ENCODE assay signal across 26 mouse cellular contexts in the genomic region with DNA sequence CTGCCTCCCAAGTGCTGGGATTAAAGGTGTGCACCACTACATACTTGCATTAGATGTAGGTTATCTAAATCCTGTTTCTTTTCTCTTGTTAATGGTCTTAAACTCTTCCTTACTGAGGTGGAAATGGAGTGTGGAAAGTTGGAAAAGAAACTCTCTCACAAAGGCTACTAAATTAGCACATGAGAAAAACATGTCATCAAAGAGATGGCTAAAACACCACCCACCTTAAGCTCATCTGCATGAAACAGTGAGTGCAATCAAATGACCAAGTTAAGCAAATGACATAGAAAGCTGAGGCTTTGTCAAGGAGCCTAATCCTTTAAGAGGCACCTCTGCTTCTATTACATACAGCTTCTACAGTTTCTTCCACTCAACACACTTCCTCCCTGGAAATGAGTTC.
DNase-seq lines count a peak whose midpoint lies in the region; ATAC-seq and TF ChIP-seq lines count a peak whose summit lies in the region.
"Had no signal": no experiment of that assay in that cellular context is flagged by ENCODE, and none has a peak within 500 bp of the region (broad histone marks: within the 10 kb centered on the region; RNA-seq: fewer than 3 reads in every experiment).

No protein-coding gene starts in this region.

- TF ChIP-seq CTCF in midbrain, postnatal 0 days (IDR thresholded peaks at IDR 0.05) = no peak

- no peaks in the 10 kb centered on the region for H3K4me1 ChIP-seq in ES-E14 (ENCODE audit: control insufficient read depth in 2 of 2, insufficient read depth in 2 of 2, low read length in 2 of 2, poor library complexity in 1 of 2)
- H3K4me1 ChIP-seq in midbrain, postnatal 0 days (ENCODE audit: insufficient read depth, low read length) = no peaks in the 10 kb centered on the region
- H3K4me1 ChIP-seq in forebrain, embryonic 15.5 days = no peaks in the 10 kb centered on the region

- H3K36me3 ChIP-seq in ES-E14 (ENCODE audit: control insufficient read depth, insufficient read depth, low read length, poor library complexity, severe bottlenecking) = no peaks in the 10 kb centered on the region
- H3K36me3 ChIP-seq in midbrain, postnatal 0 days (ENCODE audit: insufficient read depth, low read length) = no peaks in the 10 kb centered on the region
- no peaks in the 10 kb centered on the region for H3K36me3 ChIP-seq in forebrain, embryonic 15.5 days
- H3K36me3 ChIP-seq: G1E had no signal

- in situ Hi-C loops in ES-E14 (cut with MboI; ENCODE audit: low sequenced_read_pairs in 2 of 2, unreplicated experiment in 2 of 2) = no loop called here

- H3K27ac ChIP-seq in ES-E14 (ENCODE audit: insufficient read depth, low read depth, low read length, poor library complexity, severe bottlenecking) = no peak overlapping the region
- no peak overlapping the region for H3K27ac ChIP-seq in midbrain, postnatal 0 days (ENCODE audit: low read depth, low read length)
- no peak overlapping the region for H3K27ac ChIP-seq in forebrain, embryonic 15.5 days (replicated peaks)

- H3K9me3 ChIP-seq in ES-E14 (ENCODE audit: control insufficient read depth, insufficient read depth, low read depth, low read length) = 0 out of 2 replicates have a peak, but pooled peaks cover 1% of the 10 kb centered on the region
- no peaks in the 10 kb centered on the region for H3K9me3 ChIP-seq in midbrain, postnatal 0 days (ENCODE audit: low read length)
- no peaks in the 10 kb centered on the region for H3K9me3 ChIP-seq in forebrain, embryonic 15.5 days
- H3K9me3 ChIP-seq: G1E had no signal

- ATAC-seq in midbrain, postnatal 0 days (ENCODE audit: low FRiP score) = no peak
- ATAC-seq in forebrain, embryonic 15.5 days (replicated peaks) = no peak
- ATAC-seq: activated CD4-positive, CD25-positive, alpha-beta regulatory T cell, adult 4 months; CD4-positive, CD25-positive, alpha-beta regulatory T cell, adult 4 months; Patski had no signal

- peak; percentile 53 for DNase-seq in ES-CJ7 (ENCODE audit: low read depth, low spot score)
- DNase-seq in ES-E14 (ENCODE audit: low read depth, low spot score) = peak; percentile 30
- DNase-seq in R1 (ENCODE audit: low read depth, low spot score) = peak; percentile 77
- peak; percentile 72 for DNase-seq in ZHBTc4 (ENCODE audit: low read depth, low spot score)
- no peak for DNase-seq in right cerebral cortex, adult 18-20 months
- DNase-seq in midbrain, postnatal 0 days (ENCODE audit: low spot score) = no peak
- no peak for DNase-seq in cerebellum, postnatal 10 days
- DNase-seq: adrenal gland, adult 2 months; adrenal gland, adult 8-10 months; adrenal gland, postnatal 10 days; adrenal gland, postnatal 14 days; adrenal gland, postnatal 25 days; adrenal gland, postnatal 36 days; B cell, adult 2 months; cerebellum, adult 11 months; cerebellum, adult 11-12 months; cerebellum, adult 18-20 months; cerebellum, adult 2 months; cerebellum, adult 8-10 months; cerebellum, adult 9-10 months had no signal

- no peak overlapping the region for H3K4me2 ChIP-seq in midbrain, postnatal 0 days (ENCODE audit: low read depth, low read length, poor library complexity, severe bottlenecking)
- H3K4me2 ChIP-seq in forebrain, embryonic 15.5 days (replicated peaks) = no peak overlapping the region

- H3K4me3 ChIP-seq in ES-E14 (ENCODE audit: insufficient read depth in 1 of 2, low read depth in 1 of 2, low read length in 2 of 2, poor library complexity in 1 of 2, severe bottlenecking in 1 of 2) = no peak overlapping the region
- no peak overlapping the region for H3K4me3 ChIP-seq in midbrain, postnatal 0 days (ENCODE audit: low read depth, low read length)
- H3K4me3 ChIP-seq in forebrain, embryonic 15.5 days = no peak overlapping the region

- H3K27me3 ChIP-seq in midbrain, postnatal 0 days (ENCODE audit: insufficient read depth, low read length) = no peaks in the 10 kb centered on the region
- H3K27me3 ChIP-seq in forebrain, embryonic 15.5 days = no peaks in the 10 kb centered on the region
- H3K27me3 ChIP-seq: CH12.LX, Patski had no signal

- H3K9ac ChIP-seq in ES-E14 (ENCODE audit: insufficient read depth, low read depth, low read length, poor library complexity, severe bottlenecking) = no peak overlapping the region
- H3K9ac ChIP-seq in midbrain, postnatal 0 days (replicated peaks; ENCODE audit: low read length, poor library complexity, severe bottlenecking) = no peak overlapping the region
- H3K9ac ChIP-seq in forebrain, embryonic 15.5 days (replicated peaks) = no peak overlapping the region

TF ChIP-seq in ES-E14, 5 proteins besides CTCF, POLR2A, EP300 and RAD21:
- TF ChIP-seq CHD2 (IDR thresholded peaks at IDR 0.05; ENCODE audit: low read depth, low read length) (no peak), HCFC1 (IDR thresholded peaks at IDR 0.05; ENCODE audit: borderline replicate concordance, insufficient read depth, low read length) (no peak), MAFK (IDR thresholded peaks at IDR 0.05; ENCODE audit: insufficient read depth, low read depth, low read length) (no peak), ZC3H11A (IDR thresholded peaks at IDR 0.05; ENCODE audit: borderline replicate concordance, low read depth, low read length) (no peak), ZNF384 (IDR thresholded peaks at IDR 0.05; ENCODE audit: low read depth, low read length) (no peak)

Comparison
In these comparisons a context has a peak if more than half of its experiments do, and no peak if none do; other contexts are left out.
1. DNase-seq: peak in ES-CJ7 (single experiment), ES-E14 (single experiment), R1 (single experiment) and ZHBTc4 (single experiment); none in right cerebral cortex, adult 18-20 months (single experiment), midbrain, postnatal 0 days (single experiment) and cerebellum, postnatal 10 days (0 of 2).